Mouse (Mus musculus) splenic B cell, adult 2 months (primary cell): ENCODE results near the gene Suds3.
A peak's percentile ranks its signal among the peaks of the same experiment; 100 is the strongest.

Experiments
- DNase-seq: peaks from one replicate; pipeline ENCODE4 v3.0.0-alpha.2; 2011; ENCODE audit warnings: low read depth, low spot score
- H3K27me3 ChIP-seq: 2 replicates; pipeline ENCODE4 v1.6.1; 2012; ENCODE audit warnings: mild to moderate bottlenecking, low read length, moderate library complexity, mixed read lengths; ENCODE audit not compliant: control insufficient read depth, poor library complexity, insufficient read depth, severe bottlenecking
- H3K36me3 ChIP-seq: 2 replicates; pipeline ENCODE4 v1.6.1; 2012; ENCODE audit warnings: mild to moderate bottlenecking, low read length, moderate library complexity, mixed read lengths; ENCODE audit not compliant: control insufficient read depth, poor library complexity, insufficient read depth, severe bottlenecking

The Suds3 gene

DNA sequence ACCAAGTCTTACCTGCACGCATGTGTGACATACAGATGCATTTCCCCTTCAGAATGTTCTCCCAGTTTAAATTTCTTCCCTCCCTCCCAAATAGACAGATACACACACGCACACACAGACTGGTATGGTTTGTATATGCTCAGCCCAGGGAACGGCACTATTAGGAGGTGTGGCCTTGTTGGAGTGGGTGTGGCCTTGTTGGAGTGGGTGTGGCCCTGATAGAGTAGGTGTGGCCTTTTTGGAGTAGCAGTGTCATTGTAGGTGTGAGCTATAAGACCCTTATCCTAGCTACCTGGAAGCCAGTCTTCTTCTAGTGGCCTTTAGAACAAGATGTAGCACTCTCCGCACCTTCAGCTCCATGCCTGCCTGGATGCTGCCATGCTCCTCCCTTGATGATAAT, 7.9 kb upstream of the Suds3 start:
- Histone ChIP-seq H3K36me3 (no peaks in the 10 kb centered on the region), H3K27me3 (no peaks in the 10 kb centered on the region)
- no peak for DNase-seq

GRCm38 (mm10) chr5:117123102-117123501, 7.2 kb upstream of the Suds3 start:
- H3K27me3 ChIP-seq: no peaks in the 10 kb centered on the region
- no peak for DNase-seq
- no peaks in the 10 kb centered on the region for H3K36me3 ChIP-seq

- no peak for DNase-seq
- Histone ChIP-seq H3K36me3 (no peaks in the 10 kb centered on the region), H3K27me3 (no peaks in the 10 kb centered on the region)
These were observed 5.7 kb upstream of the Suds3 start for GRCm38 (mm10) chr5:117121657-117122056.

- Histone ChIP-seq H3K27me3 (no peaks in the 10 kb centered on the region), H3K36me3 (no peaks in the 10 kb centered on the region)
- no peak for DNase-seq
These were observed 4.9 kb upstream of the Suds3 start for GRCm38 (mm10) chr5:117120489-117121466.

- Histone ChIP-seq H3K36me3 (no peaks in the 10 kb centered on the region), H3K27me3 (no peaks in the 10 kb centered on the region)
- DNase-seq: peak; percentile 100
These were observed 4.0 kb upstream of the Suds3 start, which contains the start of gene Taok3 for GRCm38 (mm10) chr5:117119777-117120488. Gene Taok3, plus strand, starts transcription at chr5:117120129.

DNA sequence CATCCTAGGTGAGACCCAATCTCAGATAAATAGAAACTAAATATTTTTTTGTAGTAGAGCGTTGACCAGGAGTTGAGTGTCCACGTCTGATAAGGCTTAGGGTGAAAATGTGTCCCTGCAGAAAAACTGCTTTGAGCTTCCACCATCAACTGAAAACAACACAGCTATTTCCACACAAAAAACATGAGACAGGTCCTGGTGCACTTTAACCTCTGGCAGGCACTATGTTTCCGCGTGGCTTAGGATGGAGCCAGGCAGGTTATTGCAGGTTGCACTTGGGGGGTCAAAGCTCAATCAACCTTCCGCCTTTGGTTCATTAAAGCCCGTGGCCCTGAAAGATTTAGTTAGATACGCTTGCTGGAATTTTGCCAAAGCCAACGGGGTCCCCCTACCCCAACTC, 2.9 kb upstream of the Suds3 start:
- Histone ChIP-seq H3K36me3 (no peaks in the 10 kb centered on the region), H3K27me3 (no peaks in the 10 kb centered on the region)
- DNase-seq: no peak

GRCm38 (mm10) chr5:117118220-117118619, 2.3 kb upstream of the Suds3 start:
- Histone ChIP-seq H3K27me3 (no peaks in the 10 kb centered on the region), H3K36me3 (no peaks in the 10 kb centered on the region; the same call in 1 of the 2 replicates)
- DNase-seq: no peak

DNA sequence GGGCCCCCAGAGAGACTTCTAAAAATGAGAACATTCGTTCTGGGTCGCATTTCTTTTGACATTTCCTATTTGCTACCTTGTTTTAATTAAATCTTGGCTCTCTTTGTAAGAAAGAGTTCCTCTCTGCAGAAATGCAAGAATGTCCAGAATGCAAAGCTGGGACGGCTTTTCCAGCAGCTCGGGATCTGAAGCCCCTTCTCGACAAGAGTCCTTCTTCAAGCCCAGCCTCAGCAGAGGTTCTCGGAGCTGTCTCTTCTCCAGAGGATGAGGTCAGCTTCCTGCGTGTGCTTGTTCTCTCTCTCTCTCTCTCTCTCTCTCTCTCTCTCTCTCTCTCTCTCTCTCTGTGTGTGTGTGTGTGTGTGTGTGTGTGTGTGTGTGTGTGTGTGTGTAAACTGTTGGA, 1.8 kb upstream of the Suds3 start:
- H3K36me3 ChIP-seq: no peaks in the 10 kb centered on the region; the same call in 1 of the 2 replicates
- no peak for DNase-seq
- no peaks in the 10 kb centered on the region for H3K27me3 ChIP-seq

GRCm38 (mm10) chr5:117117241-117117640, 1.3 kb upstream of the Suds3 start:
- no peaks in the 10 kb centered on the region for H3K27me3 ChIP-seq
- no peak for DNase-seq
- no peaks in the 10 kb centered on the region; the same call in 1 of the 2 replicates for H3K36me3 ChIP-seq

GRCm38 (mm10) chr5:117116660-117117059, 747 bp upstream of the Suds3 start:
- Histone ChIP-seq H3K27me3 (no peaks in the 10 kb centered on the region), H3K36me3 (no peaks in the 10 kb centered on the region; the same call in 1 of the 2 replicates)
- DNase-seq: no peak

DNA sequence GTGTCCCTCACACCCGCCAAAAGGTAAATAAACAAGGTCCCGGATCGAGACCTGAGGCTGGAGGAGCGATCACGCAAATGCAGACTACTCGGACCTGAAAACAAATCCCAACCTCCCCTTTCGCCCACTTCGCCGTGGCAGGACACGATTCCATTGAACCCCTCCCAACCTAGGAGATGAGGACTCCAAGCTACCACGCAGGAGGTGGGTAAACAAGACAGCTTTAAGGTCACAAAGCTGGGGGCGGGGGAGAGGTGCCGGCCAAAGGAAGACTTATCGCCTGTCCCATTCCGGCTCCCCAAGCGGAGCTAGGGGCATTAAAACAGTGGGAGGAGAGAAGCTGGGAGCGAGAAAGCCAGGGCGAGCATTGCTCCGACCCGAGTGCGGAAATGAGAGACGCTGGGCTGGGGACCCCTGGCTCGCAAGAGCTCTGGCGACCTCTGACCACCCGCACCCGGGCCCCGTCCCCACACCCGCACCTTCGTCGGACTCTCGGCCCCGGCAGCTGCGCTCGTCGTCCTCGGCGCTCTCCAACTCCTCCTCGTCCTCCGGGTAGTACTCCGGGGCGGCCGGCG, 633 bp downstream of the Suds3 start:
- DNase-seq: no peak
- Histone ChIP-seq H3K36me3 (no peaks in the 10 kb centered on the region; the same call in none of the 2 replicates), H3K27me3 (no peaks in the 10 kb centered on the region)

GRCm38 (mm10) chr5:117114581-117115192, 1.2 kb downstream of the Suds3 start:
- H3K36me3 ChIP-seq: no peaks in the 10 kb centered on the region; the same call in none of the 2 replicates
- no peaks in the 10 kb centered on the region for H3K27me3 ChIP-seq
- DNase-seq: peak; percentile 61

- peak; percentile 61 for DNase-seq
- no peaks in the 10 kb centered on the region for H3K27me3 ChIP-seq
- H3K36me3 ChIP-seq: peaks cover 3% of the 10 kb centered on the region
These were observed 2.6 kb downstream of the Suds3 start for GRCm38 (mm10) chr5:117113330-117113729.

GRCm38 (mm10) chr5:117111774-117112112, 4.2 kb downstream of the Suds3 start:
- no peaks in the 10 kb centered on the region for H3K27me3 ChIP-seq
- DNase-seq: no peak
- H3K36me3 ChIP-seq: peaks cover 5% of the 10 kb centered on the region
